Mouse (Mus musculus) kidney, adult 8-10 months (tissue): ENCODE data around the gene Mvp.

Experiments used
- DNase-seq, 2 experiments: peaks; one replicate each; pipeline ENCODE4 v3.0.0; 2022

Mvp gene

DNA sequence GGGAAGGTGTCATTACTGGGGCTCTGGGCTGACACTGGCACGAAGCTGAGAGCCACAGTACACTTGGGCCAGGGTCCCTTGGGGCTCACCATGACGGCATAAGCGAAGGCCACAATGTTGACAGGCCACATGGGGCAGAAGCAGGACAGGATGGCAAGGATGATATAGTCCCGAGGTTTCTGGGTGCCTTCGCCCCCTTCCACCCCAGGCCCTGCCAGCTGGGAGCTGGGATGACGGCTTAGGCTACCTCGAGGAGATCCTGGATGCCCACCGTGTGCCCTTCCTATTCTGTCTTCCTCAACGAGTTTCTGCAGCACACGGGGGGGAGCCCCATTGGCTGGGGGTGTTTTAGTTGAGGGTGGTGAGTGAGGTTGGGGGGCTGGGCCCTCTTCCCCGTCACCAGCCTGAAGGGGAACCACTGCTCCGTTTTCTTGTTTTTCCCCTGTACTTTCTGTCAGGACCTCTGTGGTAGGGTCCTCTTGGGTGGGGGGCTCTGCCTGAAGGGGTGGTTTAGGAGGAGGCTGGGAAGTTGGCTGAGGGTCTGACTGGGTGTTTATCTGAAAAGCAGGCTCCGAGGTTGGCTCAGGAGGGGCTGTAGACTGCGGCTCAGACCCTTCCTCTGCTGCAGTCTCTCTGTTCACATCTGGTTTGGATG, 5.0 kb upstream of the Mvp start:
- no peak for DNase-seq

DNA sequence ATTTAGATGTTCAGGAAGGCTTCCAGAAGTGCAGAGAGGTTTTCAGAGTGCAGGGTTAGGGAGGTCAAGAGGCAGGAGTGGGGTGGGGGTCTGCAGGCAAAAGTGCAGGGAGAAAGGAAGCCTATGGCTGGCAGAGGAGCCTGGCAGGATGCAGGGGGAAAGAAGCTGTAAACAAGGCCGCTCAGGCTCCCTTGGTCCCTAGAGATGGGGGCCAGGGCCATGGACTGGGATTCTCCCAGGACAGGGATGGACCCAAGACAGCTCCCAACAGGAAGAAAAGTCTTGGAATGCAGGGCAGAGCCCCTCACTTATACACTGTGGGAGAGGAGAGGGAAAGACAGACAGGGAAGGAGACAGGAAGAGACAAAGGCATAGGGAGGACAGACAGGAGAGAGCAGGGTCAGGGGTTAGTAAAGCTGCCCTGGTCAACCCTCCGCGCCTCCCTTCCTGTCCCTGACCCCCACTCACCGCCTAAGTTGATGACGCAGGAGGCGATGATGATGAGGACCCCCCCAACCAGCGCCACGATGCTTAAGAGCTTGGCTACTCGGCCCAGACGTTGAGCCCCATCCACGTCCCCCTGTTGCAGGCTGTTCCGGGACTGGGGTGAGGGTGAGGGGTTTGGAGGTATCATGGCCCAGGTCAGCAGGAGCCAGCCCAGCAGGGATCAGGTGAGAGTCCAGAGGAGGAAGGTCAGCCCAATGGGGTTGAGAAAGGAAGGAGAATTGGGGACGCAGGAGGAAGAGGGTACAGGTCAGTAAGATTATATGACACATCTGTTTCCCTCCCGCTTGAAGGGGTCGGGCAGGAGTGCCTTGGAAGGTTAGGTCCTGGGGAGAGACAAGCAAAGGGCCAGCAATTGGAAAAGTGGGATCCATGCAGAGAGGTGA, 4.2 kb upstream of the Mvp start:
- DNase-seq, result no peak

DNA sequence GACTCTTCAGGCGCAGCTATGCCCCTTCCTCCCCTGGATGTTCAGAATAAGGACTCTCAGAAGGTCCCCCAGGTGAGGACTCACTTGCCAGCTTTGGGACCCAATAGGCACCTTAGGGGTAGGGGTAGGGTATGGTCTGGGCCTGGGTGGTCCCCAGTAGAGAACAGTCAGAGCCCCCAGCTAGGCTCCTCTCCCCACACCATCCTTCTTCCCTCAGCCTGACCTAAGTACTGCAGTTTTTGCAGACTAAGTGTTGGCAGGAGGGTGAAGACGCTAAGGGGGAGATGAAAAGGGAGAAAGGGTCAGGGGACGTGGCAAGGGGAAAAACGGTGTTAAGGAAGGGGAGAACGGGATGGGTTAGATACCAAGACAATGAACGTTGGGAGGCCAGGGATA, 3.5 kb upstream of the Mvp start:
- no peak for DNase-seq

DNA sequence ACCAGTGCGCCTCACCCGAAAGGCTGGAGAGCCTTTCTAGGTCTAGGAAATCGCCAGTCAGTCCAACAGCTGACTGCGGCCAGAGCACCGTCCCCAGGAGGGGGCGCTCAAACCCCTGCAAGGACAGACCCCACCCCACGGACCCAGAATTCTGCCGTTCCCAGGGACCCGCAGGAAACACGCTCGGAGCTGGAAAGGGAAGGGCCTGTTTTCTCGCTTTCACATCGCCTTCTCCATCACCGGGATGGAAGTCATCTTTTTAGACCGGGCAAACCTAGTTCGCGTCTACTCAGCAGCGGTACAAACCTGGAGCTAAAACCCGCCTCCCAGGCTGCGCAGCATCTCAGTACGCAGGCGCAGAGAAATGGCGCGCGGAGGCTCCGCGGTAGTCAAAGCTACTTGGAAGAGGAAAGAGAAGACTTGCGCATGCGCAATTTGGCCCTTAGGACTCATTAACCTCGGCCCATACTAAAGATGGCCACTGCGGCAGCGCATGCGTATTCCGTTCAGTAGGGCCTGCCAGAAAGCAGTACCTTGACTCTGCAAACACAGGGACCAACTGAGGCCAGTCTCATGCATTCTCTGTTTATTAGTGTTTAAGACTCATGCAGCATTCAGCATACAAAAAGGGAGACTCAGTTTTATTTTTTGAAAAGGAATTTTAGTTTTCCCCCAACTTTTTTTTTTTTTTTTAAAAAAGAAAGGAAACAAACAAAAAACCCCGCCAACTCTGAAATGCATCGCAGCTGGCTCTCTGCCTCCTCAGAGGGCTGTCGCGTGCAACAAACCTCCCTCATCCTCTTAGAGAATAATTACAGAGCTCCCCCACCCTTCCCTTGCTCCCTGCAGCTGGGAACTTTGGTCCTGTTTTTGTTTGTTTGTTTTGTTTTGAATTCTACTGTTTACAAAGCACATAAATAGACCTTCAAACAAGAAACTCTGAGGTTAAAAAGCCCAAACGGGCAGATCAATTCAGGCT, 2.8 kb upstream of the Mvp start, which contains the start of gene Pagr1a:
Pagr1a (minus strand) TSS at position 382 of the 979 bp plus-strand sequence.
- DNase-seq, result peak; percentile 98

DNA sequence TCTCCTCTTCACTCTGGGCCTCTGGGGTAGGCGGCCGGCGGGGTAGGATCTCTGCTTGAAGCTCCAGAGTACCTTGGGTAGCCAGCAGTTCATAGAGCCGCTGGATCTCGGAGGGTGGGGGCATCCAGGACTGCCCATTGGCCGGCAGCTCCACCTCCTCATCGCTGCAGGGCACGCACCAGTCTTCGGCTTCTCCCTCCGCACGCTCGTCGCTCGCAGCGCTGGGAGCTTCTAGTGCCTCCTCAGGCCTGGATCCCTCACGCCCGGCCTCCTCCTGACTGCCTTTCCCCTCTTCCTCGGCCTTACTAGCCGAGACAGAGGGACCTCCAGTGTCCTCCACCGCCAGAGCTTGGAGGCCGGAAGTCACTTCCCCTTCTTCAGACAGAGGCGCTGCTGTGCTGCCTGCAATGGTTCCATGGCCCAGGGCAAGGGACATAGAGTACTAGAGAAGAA, 2.1 kb upstream of the Mvp start:
- DNase-seq, result no peak

DNA sequence TGATC, 1.9 kb upstream of the Mvp start, which contains the start of gene Pagr1b:
Pagr1b (minus strand) TSS at position 4 of the 5 bp plus-strand sequence.
- DNase-seq, result no peak

DNA sequence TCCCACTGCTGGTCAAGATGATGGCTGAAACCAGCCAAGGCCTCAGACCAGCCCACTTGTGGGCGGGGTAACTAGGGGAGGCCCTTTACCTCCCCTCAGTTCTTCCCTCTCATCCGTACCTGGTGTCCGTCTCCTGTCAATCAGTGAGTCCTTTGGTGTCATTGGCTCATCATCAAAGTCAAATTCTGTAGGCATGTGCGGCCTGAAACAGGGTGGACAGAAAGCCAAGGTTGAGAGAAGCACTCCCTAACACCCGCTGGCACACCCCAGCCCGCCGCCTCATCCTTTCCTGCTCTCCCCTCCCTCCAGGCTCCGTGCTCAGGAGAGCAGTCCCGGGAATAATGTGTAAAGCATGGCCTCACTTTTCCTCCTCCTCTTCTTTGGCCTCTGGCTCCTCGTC, 1.7 kb upstream of the Mvp start:
- peak; percentile 75 to 80 for DNase-seq

DNA sequence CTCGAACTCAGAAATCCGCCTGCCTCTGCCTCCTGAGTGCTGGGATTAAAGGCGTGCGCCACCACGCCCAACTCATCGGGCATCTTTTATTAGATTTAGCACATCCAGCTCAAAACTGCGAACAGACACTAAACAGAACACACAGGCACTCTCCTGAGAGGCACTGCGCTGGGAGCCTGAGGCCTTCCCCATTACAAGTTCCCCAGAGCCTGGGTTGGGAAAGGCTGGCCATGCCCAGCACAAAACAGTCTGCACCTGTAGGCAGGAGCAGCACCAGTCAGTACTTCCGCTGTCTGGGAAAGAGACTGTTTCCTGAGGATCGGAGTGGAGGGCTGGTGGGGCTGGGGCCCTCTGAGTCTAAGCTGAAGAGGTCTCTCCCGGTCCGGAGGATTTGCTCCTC, 572 bp upstream of the Mvp start:
- DNase-seq, result no peak

DNA sequence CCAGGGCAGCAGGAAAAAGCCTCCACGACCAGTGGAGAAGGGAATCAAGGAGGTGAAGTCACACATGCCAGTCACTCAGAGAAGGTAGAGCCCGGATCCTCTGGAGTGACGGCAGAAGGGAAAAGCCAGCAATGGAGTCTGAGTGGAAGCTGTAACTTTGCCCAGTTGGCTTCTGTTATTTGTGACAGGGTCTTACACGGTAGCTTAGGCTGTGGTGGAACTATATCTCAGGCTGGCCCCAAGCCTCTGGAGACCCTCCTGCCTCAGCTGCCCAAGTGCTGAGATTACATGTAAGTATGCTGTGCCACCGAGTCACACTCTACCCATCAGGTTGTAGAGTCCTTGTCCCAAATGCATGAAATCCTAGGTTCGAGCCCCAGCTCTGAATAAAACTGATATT, 1.0 kb downstream of the Mvp start:
- no peak for DNase-seq

DNA sequence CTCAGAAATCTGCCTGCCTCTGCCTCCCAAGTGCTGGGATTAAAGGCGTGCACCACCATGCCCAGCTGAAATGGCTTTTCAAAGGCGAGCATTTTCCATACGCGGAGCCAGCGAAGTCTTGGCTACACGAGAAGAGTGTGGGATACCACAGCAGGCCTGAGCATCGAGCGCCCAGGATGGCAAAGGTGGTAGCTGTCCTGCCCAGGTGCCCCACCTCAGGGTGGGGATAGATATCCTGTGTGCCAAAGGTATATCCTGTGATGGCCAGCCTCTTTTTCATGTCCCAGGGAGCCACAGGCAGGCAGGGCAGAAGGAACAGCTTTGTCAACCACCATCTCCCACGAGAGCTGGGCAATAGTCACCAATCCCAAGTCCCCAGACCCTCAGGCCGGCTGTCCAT, 1.6 kb downstream of the Mvp start:
- DNase-seq, result no peak

DNA sequence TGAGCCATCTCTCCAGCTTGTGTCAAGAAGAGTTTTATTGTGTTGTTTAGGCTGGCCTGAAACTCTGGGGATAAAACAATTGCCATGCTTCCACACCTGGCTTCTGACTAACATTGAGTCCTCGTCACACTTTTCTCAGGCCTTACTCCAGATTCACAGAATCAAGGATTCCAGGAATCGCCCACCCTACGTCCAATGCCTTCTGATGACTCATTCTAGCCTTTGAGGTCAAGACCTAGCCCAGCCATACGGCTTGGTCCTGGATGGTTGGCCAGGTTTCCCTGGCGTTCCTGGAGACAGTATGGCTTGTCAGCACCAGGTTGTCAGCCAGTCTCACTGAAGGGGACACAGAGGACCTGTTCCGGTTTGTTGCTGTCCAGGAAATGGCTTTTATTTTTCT, 2.0 kb downstream of the Mvp start:
- no peak for DNase-seq

DNA sequence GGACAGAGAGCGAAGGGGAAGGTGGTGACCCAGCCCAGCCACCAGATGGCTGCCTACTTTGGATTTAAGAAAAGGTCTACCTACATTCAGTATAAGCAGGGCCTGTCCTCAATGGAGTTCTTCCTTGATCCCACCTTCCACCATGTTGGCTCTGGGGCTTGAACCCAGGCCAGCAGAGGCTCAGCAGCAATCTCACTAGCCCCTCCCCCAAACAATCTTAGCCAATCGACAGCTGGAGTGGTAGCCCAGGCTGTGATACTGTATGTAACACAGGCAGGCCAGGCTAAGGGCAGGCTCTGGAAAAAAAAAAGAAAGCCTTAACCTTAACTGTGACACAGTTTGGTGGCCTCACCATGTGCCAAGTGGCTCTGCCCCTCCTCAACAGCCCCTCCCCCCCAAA, 2.7 kb downstream of the Mvp start:
- no peak for DNase-seq

DNA sequence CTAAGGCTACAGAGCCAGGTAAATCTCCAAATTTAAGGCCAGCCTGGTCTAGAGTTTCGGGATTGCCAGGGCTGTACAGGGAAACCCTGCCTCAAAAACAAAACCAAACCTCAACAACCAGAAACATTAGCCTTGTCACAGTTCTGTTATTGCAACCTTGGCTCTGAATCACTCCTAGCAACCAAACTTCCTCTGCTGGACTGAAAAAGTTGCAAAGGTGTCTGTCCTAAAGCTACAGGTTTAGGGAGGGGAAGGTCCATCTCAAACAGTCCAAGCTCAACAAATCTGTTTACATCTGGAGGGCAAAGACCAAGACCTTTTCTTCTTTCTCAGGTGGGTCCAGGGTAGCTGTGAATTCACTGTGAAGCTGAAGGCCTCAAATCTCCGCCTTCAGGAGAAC, 3.4 kb downstream of the Mvp start:
- DNase-seq, result no peak

DNA sequence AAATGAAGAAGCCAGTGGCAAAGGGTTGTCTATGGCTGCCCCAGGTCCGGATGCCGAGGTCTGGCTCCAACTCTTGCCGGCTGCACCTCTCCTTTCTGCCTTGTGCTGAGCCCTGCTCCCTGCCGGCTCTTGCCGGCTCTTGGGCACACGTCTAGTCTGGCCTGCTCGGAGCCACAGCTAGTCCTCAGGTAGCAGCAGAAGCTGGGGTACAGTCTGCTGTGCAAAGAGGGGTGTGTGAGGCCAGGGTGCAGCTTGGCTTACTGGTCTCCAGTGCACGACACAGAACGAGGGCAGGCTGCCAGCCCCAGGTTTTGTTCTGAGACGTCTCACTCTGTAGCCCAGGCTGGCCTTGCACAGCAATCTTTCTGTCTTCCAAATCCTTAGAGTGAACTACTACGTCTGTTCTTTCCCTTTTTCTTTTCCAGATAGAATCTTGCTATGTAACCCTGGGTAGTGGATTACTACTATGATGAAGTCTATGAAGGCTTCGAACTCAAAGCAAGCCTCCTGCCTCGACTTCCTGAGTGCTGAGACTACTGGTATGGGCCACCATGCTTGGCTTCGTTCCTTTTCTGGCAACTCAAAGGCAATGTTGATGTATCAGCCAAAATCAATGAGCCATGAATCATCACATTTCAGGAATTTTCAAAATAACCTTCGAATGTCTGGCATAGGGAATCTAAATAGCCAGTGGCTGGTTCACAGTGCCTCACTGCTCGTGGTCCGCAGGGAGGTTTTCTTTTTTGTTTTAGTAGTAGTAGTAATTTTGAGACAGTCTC, 4.9 kb downstream of the Mvp start:
- DNase-seq, result no peak

DNA sequence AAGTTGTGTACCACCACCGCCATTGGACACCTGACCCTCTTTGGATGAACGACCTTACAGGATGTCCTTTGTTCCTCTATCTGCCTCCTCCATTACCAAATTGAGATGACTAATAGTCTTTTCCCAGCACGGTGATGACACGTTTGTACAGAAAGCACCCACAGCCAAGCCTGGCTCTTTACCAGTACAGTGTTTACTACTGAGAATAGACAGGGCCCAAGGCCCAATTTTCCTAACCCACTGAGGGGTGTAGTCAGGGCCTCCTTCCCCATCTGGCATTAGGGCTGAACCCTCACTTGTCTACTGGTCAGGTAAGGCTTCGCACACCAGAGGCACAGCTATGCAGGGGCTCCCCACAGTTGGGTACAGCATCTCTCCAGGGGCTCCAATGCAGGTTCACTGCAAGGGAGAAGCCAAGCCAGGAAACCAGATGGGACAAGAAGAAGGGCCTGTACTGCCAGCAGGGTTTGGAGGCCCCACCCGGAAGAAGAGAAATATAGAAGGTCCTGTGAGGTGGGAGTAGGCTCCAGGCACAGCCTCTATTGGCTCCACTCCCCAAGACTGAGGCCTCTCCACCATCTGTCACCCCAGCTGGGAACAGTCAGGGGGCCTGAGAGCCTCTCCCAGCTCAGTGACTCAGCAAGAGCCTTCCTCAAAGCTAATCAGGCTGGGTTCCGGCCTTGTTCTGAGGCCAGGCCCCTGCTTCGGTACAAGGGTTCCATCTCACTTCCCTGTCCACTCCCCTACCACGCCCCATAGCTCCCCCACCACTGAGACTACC, 6.0 kb downstream of the Mvp start:
- peak in 1 of 2 experiments; percentile 44 for DNase-seq

DNA sequence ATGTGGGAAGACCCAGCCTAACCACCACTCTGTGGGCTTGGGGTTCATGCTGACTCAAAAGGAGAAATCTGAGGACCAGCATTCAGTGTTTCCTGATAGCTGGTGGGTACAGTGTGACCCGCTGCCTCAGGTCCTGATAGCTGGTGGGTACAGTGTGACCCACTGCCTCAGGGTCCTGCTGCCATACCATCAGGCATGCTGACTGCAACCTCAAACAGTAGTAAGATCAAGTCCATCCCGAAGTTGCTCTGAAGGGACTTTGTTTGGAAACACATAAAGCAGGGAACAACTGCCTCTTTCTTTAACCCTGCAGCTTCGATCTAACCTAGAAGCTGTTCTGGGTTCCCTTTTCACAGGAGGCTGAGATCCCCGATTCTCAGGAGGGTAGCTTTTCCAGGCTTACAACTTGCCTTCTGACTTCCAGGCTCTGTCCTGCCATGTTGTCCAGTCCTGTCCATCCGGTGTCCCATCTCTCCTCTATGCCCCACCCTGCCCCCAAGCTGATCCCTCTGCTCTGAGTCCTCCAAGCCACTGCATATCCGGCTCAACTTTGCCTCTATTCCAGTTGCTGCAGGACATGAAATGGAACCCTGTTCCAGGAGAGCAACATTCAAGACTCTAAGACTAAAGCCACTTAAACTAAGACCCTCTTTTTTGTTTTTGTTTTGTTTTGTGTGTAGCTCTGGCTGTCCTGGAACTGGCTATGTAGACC, 7.0 kb downstream of the Mvp start:
- DNase-seq, result no peak

DNA sequence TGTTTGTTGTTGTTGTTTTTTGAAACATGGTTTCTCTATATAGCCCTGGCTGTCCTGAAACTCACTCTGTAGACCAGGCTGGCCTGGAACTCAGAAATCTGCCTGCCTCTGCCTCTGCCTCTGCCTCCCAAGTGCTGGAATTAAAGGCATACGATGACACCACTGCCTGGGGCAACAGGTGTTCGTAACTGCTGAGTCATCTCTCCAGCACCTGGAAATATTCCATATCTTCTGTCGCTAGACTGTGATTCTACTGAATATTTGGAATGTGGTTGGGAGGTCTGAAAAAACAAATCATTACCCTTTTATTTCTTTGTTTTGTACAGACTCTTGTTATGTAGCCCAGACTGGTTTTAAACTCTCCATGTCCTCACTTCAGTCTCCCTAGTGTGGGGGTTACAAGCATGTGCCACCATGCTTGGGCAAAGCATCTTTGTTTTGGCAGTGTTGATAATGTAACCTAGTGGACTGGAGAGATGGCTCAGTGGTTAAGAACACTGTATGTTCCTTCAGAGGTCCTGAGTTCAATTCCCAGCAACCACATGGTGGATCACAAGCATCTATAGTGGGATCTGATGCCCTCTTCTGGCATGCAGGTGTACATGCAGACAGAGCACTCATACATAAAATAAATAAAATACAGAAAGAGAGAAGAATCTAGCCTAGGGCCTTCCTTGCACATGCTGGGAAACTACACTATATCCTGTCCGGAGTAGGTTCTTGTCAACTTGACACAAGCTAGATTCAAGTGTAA, 10.1 kb downstream of the Mvp start:
- no peak for DNase-seq

DNA sequence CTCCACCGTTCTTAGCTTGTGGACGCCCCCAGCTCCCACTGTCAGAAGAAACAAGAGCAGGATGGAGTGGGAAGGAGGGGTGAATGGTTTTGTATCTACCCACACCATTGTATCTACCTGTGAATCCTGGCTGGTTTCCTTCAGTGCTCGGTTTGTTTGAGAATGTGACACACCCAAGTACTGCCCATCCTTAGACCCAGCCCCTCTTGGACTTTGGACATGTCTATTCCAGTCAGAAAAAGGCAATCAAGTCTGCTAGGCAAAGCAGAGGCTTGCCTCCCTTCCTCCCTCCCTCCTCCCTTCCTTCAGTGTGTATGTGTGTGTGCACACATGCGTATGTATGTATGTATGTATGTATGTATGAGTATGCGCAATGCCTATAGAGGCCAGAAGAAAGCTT, 10.8 kb downstream of the Mvp start:
- no peak for DNase-seq

DNA sequence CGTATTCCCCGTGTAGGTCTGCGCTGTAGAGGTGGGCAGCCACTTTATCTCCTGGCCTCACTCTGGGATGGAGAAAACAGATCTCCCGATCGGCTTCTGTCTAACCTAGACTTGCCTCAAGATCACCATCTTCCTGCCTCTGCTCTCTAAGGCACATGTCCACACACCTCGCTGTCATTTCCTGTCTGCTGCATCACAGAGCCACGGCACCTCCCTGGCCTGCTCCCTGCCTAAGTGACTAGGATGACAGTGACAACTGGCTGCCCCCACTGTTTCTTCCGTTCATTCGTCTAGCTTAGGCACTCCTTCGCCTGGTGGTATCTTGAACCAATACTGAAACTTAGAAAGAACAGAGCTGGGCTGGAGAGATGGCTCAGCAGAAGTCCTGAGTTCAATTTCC, 14.9 kb downstream of the Mvp start:
- DNase-seq, result no peak

DNA sequence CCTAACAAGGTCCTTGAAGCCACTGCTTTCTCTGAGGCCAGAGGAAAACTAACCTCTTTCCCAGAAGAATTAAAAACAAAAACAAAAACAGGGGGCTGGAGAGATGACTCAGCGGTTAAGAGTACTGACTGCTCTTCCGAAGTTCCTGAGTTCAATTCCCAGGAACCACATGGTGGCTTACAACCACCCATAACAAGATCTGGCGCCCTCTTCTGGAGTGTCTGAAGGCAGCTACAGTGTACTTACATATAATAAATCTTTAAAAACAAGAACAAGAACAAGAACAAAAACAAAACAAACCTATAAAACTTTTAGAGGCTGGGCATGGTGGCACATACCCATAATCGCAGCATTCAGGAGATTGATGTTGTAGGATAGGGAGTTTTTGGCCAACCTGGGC, 18.0 kb downstream of the Mvp start:
- no peak for DNase-seq

DNA sequence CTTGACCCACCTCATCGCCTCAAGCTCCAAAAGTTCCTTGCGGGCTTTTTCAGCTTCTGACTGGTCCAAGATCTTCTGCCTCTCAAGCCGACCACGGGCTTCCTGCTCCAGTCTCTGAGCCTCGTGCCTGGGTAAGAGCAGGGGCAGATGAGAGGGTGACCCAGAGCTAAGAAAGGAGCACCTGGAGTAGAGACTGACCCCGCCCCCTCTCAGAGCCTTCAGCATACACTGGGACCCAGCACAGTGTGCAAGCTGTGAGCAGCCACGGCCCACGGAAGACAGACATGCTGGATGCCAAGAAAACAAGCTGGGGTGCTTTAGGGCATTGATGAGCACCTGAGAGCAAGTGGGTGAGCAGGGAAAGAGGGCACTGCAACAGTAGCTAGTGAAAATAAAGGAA, 25.6 kb downstream of the Mvp start:
- DNase-seq, result no peak
